Comparison of ENCODE assay signal across 12 mouse cellular contexts in genomic region chr10:59265674-59266073, GRCm38 (mm10). TPM values are rescaled to one million over a fixed set of nuclear protein-coding genes. Genes with fewer than 3 reads are reported as not detected.
A peak's percentile ranks its signal among the peaks of the same experiment; 100 is the strongest.
DNase-seq lines count a peak whose midpoint lies in the region; ATAC-seq and TF ChIP-seq lines count a peak whose summit lies in the region.
"Had no signal": no experiment of that assay in that cellular context is flagged by ENCODE, and none has a peak within 500 bp of the region (broad histone marks: within the 10 kb centered on the region; RNA-seq: fewer than 3 reads in every experiment).

No protein-coding gene starts in this region.

- no peak overlapping the region for H3K9ac ChIP-seq in heart, adult 2 months (ENCODE audit: low read depth, low read length)
- H3K9ac ChIP-seq in heart, embryonic 12.5 days, result no peak overlapping the region
- no peak overlapping the region for H3K9ac ChIP-seq in embryonic facial prominence, embryonic 13.5 days
- H3K9ac ChIP-seq in liver, embryonic 13.5 days, result no peak overlapping the region
- H3K9ac ChIP-seq: hindbrain, embryonic 15.5 days had no signal

- H3K36me3 ChIP-seq in heart, adult 2 months (ENCODE audit: control insufficient read depth, insufficient read depth, low read length), result no peaks in the 10 kb centered on the region
- H3K36me3 ChIP-seq in heart, embryonic 12.5 days, result no peaks in the 10 kb centered on the region
- no peaks in the 10 kb centered on the region for H3K36me3 ChIP-seq in embryonic facial prominence, embryonic 13.5 days
- no peaks in the 10 kb centered on the region for H3K36me3 ChIP-seq in liver, embryonic 13.5 days
- H3K36me3 ChIP-seq in megakaryocyte, embryonic 14.5 days (replicated peaks; ENCODE audit: low read length), result no peaks in the 10 kb centered on the region
- H3K36me3 ChIP-seq: forebrain, embryonic 10.5 days; hindbrain, embryonic 15.5 days had no signal

- peak overlapping the region; percentile 15 for H3K27ac ChIP-seq in heart, adult 2 months
- H3K27ac ChIP-seq in heart, embryonic 12.5 days (ENCODE audit: poor library complexity, severe bottlenecking), result no peak overlapping the region; the same call in 1 of the 2 replicates
- H3K27ac ChIP-seq in embryonic facial prominence, embryonic 13.5 days, result peak overlapping the region; percentile 62
- peak overlapping the region; percentile 15; the same call in 1 of the 2 replicates for H3K27ac ChIP-seq in liver, embryonic 13.5 days
- H3K27ac ChIP-seq: forebrain, embryonic 10.5 days; hindbrain, embryonic 15.5 days had no signal

- H3K4me1 ChIP-seq in heart, adult 2 months (ENCODE audit: control insufficient read depth, insufficient read depth, low read length), result peaks cover 2% of the 10 kb centered on the region; the same call in 1 of the 2 replicates
- peaks cover 24% of the 10 kb centered on the region for H3K4me1 ChIP-seq in heart, embryonic 12.5 days (replicated peaks)
- peaks cover 14% of the 10 kb centered on the region for H3K4me1 ChIP-seq in embryonic facial prominence, embryonic 13.5 days
- peaks cover 37% of the 10 kb centered on the region for H3K4me1 ChIP-seq in liver, embryonic 13.5 days (replicated peaks)
- H3K4me1 ChIP-seq in megakaryocyte, embryonic 14.5 days, result peaks cover 32% of the 10 kb centered on the region
- H3K4me1 ChIP-seq: hindbrain, embryonic 15.5 days had no signal

- intact Hi-C loops in heart, adult 2 months (cut with DNase I), result loop anchor here (5.0 kb wide), 1 partner anchor 43 kb away; the partner anchor contains the start of genes Sept10 and Sowahc

- ATAC-seq in heart, embryonic 12.5 days (ENCODE audit: insufficient number of reproducible peaks, low FRiP score), result no peak; the same call in 1 of the 2 replicates
- no peak for ATAC-seq in embryonic facial prominence, embryonic 13.5 days (ENCODE audit: insufficient number of reproducible peaks, insufficient read depth, low FRiP score, low TSS enrichment, low read depth)
- ATAC-seq in liver, embryonic 13.5 days (ENCODE audit: low read depth), result 0 out of 2 replicates have a peak, but pooled peaks have one; percentile 5

- DNase-seq in heart, adult 2 months, result peak; percentile 25 to 27
- no peak for DNase-seq in liver, embryonic 13.5 days
- DNase-seq in adrenal gland, postnatal 14 days, result no peak
- no peak for DNase-seq in c-Kit-positive CD71-positive TER-119-positive erythroid progenitor cells, embryonic 14.5 days (ENCODE audit: low spot score)
- DNase-seq in adrenal gland, postnatal 4 days (ENCODE audit: low spot score in 2 of 2), result no peak
- DNase-seq: cerebellum, adult 9-10 months had no signal

- no peak overlapping the region for H3K4me3 ChIP-seq in heart, adult 2 months
- no peak overlapping the region for H3K4me3 ChIP-seq in heart, embryonic 12.5 days
- H3K4me3 ChIP-seq in embryonic facial prominence, embryonic 13.5 days, result no peak overlapping the region
- H3K4me3 ChIP-seq in liver, embryonic 13.5 days (replicated peaks), result no peak overlapping the region
- H3K4me3 ChIP-seq in megakaryocyte, embryonic 14.5 days (replicated peaks), result peak overlapping the region; percentile 78
- H3K4me3 ChIP-seq: forebrain, embryonic 10.5 days; hindbrain, embryonic 15.5 days had no signal

- TF ChIP-seq POLR2A in heart, adult 2 months (IDR thresholded peaks at IDR 0.05; ENCODE audit: insufficient read depth, low read depth, low read length), result no peak

- H3K9me3 ChIP-seq in heart, embryonic 12.5 days (replicated peaks), result no peaks in the 10 kb centered on the region
- H3K9me3 ChIP-seq in embryonic facial prominence, embryonic 13.5 days, result no peaks in the 10 kb centered on the region
- no peaks in the 10 kb centered on the region for H3K9me3 ChIP-seq in liver, embryonic 13.5 days (replicated peaks)
- no peaks in the 10 kb centered on the region for H3K9me3 ChIP-seq in megakaryocyte, embryonic 14.5 days
- H3K9me3 ChIP-seq: forebrain, embryonic 10.5 days; hindbrain, embryonic 15.5 days had no signal

- no peak for TF ChIP-seq EP300 in heart, adult 2 months (IDR thresholded peaks at IDR 0.05; ENCODE audit: insufficient read depth, low read depth, low read length)

- H3K4me2 ChIP-seq in heart, embryonic 12.5 days, result no peak overlapping the region
- H3K4me2 ChIP-seq in embryonic facial prominence, embryonic 13.5 days, result no peak overlapping the region
- no peak overlapping the region for H3K4me2 ChIP-seq in liver, embryonic 13.5 days
- H3K4me2 ChIP-seq: hindbrain, embryonic 15.5 days; midbrain, embryonic 11.5 days had no signal

- H3K27me3 ChIP-seq in heart, adult 2 months (ENCODE audit: control insufficient read depth, insufficient read depth, low read length), result no peaks in the 10 kb centered on the region
- no peaks in the 10 kb centered on the region for H3K27me3 ChIP-seq in heart, embryonic 12.5 days (replicated peaks)
- H3K27me3 ChIP-seq in embryonic facial prominence, embryonic 13.5 days, result no peaks in the 10 kb centered on the region
- H3K27me3 ChIP-seq in liver, embryonic 13.5 days, result no peaks in the 10 kb centered on the region
- peaks cover 31% of the 10 kb centered on the region for H3K27me3 ChIP-seq in megakaryocyte, embryonic 14.5 days (replicated peaks)
- H3K27me3 ChIP-seq: hindbrain, embryonic 15.5 days had no signal

- no peak for TF ChIP-seq CTCF in heart, adult 2 months (IDR thresholded peaks at IDR 0.05)

- WGBS in heart, adult 2 months, result 41% methylated on average over 4 of the region's 4 CpGs
- WGBS in heart, embryonic 12.5 days, result 44% methylated on average over 4 of the region's 4 CpGs
- WGBS in embryonic facial prominence, embryonic 13.5 days, result 38% methylated on average over 4 of the region's 4 CpGs
- WGBS in liver, embryonic 13.5 days (ENCODE audit: insufficient replicate concordance), result 28% methylated on average over 4 of the region's 4 CpGs

- no peaks in the 10 kb centered on the region for H3K79me2 ChIP-seq in heart, adult 2 months (replicated peaks; ENCODE audit: control insufficient read depth, insufficient read depth, low read length)

RNA-seq across cellular contexts. Expression of gene Sowahc, which starts 43.9 kb away (rescaled TPM):
- 1 to 10 TPM; 1.2 to 1.3 TPM for total RNA-seq in heart, adult 2 months (2021)
- polyA plus RNA-seq in heart, adult 2 months (2012; rRNA removed), result 1.0 and 1.4 TPM in 2 replicates
- polyA plus RNA-seq in heart, embryonic 12.5 days (2016; fragmentation: Nextera tagmentation; extraction: Ambion mirVana), result 4.3 TPM in 2 replicates
- polyA plus RNA-seq in embryonic facial prominence, embryonic 13.5 days (2015; fragmentation: Nextera tagmentation; extraction: Ambion mirVana), result 13.0 and 13.6 TPM in 2 replicates
- polyA plus RNA-seq in liver, embryonic 13.5 days (2015; fragmentation: Nextera tagmentation; extraction: Ambion mirVana), result 1.5 and 2.1 TPM in 2 replicates
- 0.27 TPM in 1 of 2 replicates, not detected in the other for polyA plus RNA-seq in megakaryocyte, embryonic 14.5 days (2012; ENCODE audit: insufficient read depth, low replicate concordance)
- total RNA-seq in adrenal gland, postnatal 14 days (2021), result 22.7 and 24.6 TPM in 2 replicates
- 10 to 100 TPM; 22.6 to 23.2 TPM for total RNA-seq in adrenal gland, postnatal 4 days (2021)

RNA-seq across cellular contexts. Expression of gene Sept10, which starts 44.0 kb away (rescaled TPM):
- 10 to 100 TPM; 15.2 to 17.3 TPM for total RNA-seq in heart, adult 2 months (2021)
- polyA plus RNA-seq in heart, adult 2 months (2012; rRNA removed), result 8.4 and 13.1 TPM in 2 replicates
- polyA plus RNA-seq in heart, embryonic 12.5 days (2016; fragmentation: Nextera tagmentation; extraction: Ambion mirVana), result 35.0 and 35.1 TPM in 2 replicates
- polyA plus RNA-seq in embryonic facial prominence, embryonic 13.5 days (2015; fragmentation: Nextera tagmentation; extraction: Ambion mirVana), result 42.7 and 43.4 TPM in 2 replicates
- 11.5 and 14.3 TPM in 2 replicates for polyA plus RNA-seq in liver, embryonic 13.5 days (2015; fragmentation: Nextera tagmentation; extraction: Ambion mirVana)
- polyA plus RNA-seq in megakaryocyte, embryonic 14.5 days (2012; ENCODE audit: insufficient read depth, low replicate concordance), result not detected in 2 replicates
- total RNA-seq in adrenal gland, postnatal 14 days (2021), result 52.2 and 54.0 TPM in 2 replicates
- 10 to 100 TPM; 63.2 to 64.6 TPM for total RNA-seq in adrenal gland, postnatal 4 days (2021)

RNA-seq across cellular contexts. Expression of gene P4ha1, which starts 57.4 kb away (rescaled TPM):
- total RNA-seq in heart, adult 2 months (2021), result 10 to 100 TPM; 42.4 to 48.0 TPM
- 14.8 and 34.7 TPM in 2 replicates for polyA plus RNA-seq in heart, adult 2 months (2012; rRNA removed)
- 58.9 and 59.3 TPM in 2 replicates for polyA plus RNA-seq in heart, embryonic 12.5 days (2016; fragmentation: Nextera tagmentation; extraction: Ambion mirVana)
- polyA plus RNA-seq in embryonic facial prominence, embryonic 13.5 days (2015; fragmentation: Nextera tagmentation; extraction: Ambion mirVana), result 76.2 and 91.3 TPM in 2 replicates
- polyA plus RNA-seq in liver, embryonic 13.5 days (2015; fragmentation: Nextera tagmentation; extraction: Ambion mirVana), result 13.9 and 16.9 TPM in 2 replicates
- polyA plus RNA-seq in megakaryocyte, embryonic 14.5 days (2012; ENCODE audit: insufficient read depth, low replicate concordance), result 3.7 and 10.7 TPM in 2 replicates
- 25.8 and 37.1 TPM in 2 replicates for total RNA-seq in adrenal gland, postnatal 14 days (2021)
- 10 to 100 TPM; 22.9 to 25.0 TPM for total RNA-seq in adrenal gland, postnatal 4 days (2021)

Comparison
In these comparisons a context has a peak if more than half of its experiments do, and no peak if none do; other contexts are left out.
1. DNase-seq: peak in heart, adult 2 months (2 of 2); none in liver, embryonic 13.5 days (single experiment), adrenal gland, postnatal 14 days (single experiment), c-Kit-positive CD71-positive TER-119-positive erythroid progenitor cells, embryonic 14.5 days (single experiment) and adrenal gland, postnatal 4 days (0 of 2).